Mouse (Mus musculus) fibroblast of lung, adult 2 months (primary cell): ENCODE results near the gene Slco2a1.

ENCODE experiments used
- DNase-seq: peaks from one replicate; pipeline ENCODE4 v3.0.0-alpha.2; 2011; ENCODE audit warnings: low read depth

Gene Slco2a1

DNA sequence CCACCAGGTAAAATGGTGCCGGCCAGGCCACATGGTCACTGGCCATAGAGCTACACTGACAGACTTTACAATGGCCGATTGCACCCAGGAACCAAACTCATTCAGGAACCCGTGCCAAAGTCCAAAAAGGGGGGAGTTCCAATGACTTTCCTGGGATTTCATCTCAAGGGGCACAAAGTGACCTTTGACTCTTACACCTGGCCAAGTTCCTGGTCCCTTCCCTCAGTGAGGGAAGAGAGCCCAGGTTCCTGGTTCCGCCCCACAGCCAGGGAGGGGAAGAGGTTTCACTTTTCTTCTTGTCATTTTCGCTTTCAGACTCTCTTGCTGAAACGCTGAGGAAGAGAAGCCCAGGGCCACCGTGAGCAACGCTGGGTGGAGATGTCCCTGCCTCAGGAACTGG, at the start of gene Slco2a1:
Gene Slco2a1 (plus strand): TSS at position 251 of the 400 bp plus-strand sequence.
- no peak for DNase-seq

DNA sequence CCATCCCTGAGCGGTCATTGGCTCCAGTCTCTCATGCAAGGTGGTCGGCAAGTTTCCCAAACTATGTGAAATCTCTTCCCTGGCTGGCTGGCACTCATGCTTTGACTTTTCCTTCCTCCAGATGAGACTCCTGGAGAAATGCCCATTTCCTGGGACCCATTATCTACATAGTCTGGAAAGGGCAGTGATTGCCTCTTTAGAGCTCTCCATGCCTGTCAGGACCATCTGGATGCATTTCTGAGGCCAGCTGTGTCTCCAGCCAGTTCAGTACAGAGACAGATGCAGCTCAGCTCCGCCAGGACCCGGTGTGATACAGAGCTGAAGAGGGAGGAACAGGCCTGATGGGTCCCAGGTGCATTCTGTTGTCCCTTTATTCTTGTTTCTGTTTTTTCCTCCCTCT, 46.3 kb upstream of the Slco2a1 start:
- DNase-seq: no peak

DNA sequence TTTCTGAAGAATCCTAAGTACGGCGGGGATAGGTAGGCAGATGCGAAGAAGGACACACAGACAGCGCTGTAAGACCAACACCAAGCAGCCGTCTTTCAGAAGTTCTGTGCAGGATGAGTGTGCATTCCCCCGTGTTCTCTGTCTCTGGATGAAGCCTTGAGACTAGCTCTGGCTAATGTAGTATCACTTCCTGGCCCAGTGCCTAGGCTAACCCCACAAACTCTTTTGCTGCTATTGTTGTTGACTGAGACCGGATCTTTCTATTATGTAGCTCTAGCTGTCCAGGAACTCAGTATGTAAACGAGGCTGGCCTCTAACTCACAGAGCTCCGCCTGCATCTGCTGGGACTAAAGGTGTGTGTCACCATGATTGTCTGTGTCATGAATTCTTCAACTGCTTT, 43.6 kb upstream of the Slco2a1 start:
- DNase-seq: no peak

DNA sequence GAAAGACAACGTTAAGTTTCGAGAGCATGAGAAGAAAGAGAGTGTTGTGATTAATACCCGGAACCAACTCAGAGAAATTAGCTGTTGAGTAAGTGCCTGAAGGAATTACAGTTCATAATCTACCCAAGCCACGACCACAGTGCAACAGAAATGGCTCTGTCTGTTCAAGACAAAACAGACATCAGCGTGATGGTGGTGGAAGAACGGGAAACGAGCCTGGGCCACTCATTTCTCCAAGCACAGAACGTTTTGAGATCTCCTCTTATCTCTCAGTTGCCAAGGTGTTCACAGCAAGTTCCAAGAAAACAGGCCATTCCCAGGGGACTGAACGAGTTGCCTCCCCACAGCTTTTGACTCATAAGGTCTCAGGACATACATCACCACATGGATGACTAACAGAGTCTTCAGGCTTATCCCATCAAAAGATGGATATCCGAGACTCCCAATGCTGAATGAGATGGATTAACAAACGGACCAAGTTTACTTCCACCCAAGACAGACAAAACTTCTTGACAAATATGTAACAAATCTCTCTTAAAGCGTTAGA, 42.0 kb upstream of the Slco2a1 start:
- DNase-seq: peak; percentile 5

DNA sequence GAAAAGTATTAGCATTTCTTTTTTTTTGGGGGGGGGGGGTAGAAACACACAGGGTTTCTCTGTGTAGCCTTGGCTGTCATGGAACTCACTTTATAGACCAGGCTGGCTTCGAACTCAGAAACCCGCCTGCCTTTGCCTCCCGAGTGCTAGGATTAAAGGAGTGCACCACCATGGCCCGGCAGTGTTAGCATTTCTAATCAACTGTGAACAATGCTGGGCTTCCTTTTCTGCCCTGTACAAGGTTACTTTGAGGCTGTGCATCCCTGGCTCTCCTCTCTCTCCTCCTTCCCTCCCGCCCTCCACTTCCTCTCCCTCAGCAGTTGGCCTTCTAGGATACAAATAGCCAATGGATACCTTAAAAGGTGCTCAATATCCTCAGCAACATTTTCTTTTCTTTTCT, 39.8 kb upstream of the Slco2a1 start:
- DNase-seq: no peak

DNA sequence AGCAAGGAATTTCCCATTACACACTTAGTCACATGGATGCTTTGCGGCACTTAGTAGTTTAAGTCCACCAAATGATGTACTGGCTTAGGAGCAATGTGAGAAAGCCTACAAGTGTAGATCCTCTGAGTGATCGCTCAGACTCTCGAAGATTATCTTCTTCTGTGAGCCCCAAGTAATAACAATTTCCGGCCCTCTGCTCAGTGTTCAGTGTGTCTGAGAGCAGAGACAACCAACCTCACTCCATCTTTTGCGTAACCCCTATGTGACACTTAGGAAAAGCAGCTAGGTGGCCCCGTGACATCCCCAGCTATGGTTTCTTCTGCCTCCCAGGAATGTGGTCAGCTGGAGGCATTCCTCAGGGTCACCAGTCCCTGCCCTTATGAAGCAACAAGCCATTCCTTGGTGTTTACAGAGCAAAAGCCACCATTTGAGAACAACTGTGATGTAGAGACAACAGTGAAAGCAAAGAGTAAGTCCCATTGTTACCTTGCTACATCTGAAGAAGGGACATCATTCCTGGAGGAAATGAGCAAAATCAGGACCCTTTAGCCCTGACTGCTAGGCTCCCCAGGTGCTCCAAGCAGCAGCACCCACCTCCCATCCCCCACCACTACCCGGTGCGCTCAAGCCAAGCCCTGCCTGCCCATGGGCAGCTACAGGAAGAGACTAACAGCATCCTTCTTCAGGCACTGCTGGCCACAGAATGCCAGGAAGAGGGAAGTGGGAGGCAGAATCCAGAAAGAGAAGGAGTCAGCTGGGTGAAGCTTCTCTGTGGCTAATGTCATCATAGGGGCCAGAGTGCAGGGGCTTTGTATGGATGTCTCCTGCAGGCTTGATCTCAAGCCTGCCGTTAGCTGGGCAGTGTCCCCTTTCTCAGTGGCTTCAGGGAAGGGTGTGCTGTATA, 37.2 kb upstream of the Slco2a1 start:
- DNase-seq: no peak

DNA sequence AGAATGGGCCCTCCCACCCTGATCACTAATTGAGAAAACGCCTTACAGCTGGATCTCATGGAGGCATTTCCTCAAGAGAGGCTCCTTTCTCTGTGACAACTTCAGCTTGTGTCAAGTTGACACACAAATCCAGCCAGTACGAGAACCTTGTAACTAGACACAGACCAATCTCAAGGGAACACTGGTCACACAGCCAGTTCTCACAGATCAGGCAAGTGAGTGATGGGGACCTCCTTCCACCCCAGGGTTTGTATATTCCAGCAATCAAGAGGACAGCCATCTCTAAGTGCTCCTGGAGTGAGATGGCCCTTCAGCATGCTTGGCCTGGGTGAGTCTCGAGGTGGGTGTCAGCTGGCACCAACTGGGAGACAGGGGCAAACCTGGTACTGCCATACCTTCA, 32.6 kb upstream of the Slco2a1 start:
- no peak for DNase-seq

DNA sequence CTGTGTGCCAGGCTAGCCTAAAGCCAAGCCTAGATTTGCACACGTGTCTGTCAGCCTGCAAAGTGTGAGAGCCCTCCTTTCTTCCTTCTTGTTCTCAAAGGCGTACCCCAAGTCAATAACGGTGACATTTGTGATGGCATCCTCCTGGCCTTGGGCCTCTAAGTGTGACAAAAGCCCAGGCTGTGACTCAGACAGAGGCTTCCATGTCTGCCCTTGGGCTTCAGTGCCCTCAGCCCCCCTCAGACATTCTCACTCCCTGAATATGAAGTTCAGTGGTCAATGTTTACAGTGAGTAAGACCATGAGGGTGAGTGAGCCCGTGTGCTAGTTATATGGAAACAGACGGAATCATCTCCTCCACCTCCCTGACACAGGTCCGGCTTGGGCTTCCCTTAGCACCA, 29.8 kb upstream of the Slco2a1 start:
- no peak for DNase-seq

DNA sequence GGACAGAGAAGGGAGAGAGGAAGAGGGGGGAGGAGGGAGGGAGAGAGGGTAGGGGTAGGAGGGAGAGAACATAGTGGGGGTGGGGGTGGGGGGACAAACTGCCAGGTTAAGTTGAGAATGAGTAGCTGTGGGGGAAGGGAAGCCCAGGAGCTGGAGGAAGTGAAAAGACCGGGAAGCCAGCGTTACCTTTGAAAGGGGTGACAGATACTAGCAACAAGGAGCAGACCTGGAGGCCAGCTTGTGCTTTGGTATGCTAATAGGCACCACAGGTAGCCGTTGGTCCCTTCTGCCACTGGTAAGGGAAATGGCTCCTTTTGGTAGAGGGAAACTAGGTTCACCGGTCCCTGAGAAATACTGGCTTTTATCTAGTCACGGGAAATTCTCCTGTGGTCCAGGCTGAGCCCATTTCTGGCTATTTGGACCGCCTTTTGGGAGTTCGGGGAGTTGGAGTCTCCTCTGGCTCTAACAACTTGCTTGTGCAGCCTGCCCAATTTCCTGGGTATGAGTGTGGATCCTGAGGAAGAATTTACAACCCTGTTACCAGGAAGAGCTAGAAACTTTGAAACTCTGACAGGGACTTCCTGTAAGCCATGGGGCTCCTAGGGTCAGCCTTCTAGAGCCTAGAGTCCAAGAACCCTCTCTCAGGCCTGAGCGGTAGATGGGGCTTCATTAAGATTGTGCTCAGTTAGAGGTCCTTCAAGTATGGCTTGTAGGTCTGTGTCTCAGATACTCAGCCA, 27.0 kb upstream of the Slco2a1 start:
- no peak for DNase-seq

DNA sequence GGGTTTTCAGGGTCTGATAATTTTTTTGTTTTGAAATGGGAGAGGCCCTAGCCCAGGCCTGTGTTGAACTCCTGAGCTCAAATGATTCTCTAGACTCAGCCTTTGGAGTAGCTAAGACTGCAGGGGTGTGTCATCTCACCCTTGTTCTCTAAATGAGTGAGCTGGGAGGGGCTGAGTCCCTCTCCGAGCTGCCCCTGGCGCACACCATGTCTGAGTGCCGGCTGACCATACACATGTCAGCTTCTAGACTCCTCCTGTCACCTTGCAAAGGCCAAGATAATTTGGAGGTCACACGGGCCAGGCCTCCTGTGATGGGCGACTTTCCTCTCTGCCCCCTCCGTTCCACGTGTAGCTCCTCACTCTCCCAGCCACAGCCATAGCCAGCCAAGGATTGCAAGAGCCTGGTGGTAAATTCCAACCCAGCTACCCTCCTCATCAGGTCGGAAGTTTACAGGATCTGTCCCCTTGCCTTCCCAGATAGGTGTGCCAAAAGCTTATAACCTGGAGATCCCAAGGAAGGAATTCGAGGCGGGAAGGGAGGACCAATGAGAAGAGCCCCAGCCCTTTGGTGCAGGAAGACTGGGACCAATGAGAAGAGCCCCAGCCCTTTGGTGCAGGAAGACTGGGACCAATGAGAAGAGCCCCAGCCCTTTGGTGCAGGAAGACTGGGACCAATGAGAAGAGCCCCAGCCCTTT, 26.3 kb upstream of the Slco2a1 start:
- DNase-seq: no peak

DNA sequence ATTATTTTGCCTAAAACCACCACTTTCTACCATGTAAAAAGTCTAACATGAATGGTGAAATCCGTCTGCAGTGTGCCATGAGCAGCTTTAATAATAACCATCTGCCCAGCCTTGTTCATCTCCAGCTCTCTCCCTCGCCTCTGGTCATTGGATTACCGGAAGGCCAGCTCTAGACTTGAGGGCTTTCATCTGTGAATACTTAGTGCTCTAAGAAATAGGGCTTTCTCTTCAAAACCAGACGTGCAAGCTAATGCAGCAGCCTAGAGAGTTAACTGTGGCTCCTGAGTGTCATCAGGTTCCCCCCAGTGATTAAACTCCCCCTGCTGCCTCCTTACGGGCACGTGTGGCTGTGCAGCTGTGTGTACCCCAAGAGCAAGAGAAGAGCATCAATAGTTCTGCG, 25.2 kb upstream of the Slco2a1 start:
- DNase-seq: no peak

DNA sequence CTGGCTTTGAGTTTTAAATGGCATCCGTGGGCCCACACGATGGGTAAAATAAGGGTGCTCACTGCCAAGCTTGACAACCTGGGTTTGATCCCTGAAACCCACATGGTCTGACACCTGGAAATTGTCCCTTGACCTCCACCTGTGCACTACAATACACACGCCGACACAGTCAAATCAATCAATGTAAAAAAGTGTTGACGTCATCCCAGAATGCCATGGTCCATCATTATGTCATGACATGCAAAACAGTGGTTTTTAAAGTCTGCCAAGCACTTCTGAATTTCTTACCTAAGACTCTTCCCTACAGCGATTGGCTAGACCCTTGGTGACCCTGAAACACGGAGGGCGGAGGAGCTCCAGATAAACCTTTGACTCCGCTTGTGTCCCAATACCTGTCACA, 23.9 kb upstream of the Slco2a1 start:
- no peak for DNase-seq

DNA sequence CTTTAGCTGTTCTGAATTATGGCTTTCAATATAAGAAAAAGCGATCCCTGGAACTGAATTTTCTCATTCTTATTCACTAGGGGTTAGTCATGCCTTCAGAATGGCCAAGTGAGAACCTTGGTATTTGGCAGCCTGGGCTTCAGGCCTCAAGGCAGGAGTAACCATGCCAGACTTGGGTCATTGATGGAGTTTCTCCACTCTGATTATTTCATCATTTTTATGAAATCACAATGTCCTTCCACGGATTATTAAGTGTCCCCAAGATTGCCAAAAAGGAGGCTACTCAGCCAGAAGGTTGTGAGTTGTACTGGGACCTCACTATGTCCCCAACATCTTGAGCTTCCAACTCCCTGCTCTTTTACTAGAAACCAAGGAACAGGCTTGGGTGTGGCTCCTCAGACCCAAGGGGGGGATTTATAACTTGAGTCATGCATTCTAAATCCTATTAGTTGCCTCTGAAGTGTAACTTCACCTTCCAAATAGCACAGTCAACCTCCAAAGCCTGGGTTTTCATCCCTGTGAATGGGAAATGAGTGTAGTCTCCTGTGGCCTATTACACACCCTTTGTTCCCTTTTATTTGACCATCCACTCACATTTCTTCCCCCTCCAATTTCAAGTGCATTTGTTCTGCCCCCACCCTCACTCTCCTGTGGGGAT, 16.0 kb upstream of the Slco2a1 start:
- peak; percentile 73 for DNase-seq

DNA sequence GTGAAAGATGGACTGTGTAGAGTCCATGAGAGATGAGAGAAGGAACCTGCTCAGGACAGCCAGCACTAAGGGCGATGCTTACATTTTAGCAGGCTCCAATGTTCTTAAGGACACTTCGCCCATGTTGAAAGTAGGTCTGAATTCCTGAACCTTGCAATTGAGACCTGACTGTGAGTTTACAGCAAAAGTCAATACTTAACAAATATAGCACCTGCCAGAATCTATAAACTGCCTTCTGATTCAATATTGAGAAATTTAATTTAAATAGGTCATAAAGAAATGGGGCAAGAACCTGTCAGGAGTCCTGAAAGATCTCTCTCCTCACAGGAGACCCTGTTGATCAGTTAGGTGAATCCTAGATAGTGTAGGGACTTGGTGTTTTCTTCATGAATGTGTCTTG, 12.6 kb upstream of the Slco2a1 start:
- no peak for DNase-seq

DNA sequence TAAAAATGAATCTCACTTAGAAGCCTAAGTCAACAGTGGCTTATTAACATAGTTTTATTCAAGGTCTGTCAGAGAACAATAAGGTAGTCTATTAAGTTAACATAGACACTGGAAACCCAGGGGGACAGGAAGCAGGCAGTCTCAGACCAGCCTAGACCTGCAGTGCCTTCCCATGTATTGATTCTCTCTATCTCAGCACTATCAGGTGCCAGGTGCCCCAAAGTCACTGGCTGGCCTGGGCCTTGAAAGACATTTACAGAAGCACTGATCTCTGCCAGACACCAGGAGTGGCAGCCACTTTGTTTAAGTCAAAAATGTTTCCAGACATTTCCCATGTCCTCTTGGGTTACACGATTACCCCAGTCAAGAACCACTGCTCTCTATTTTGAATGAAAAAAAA, 11.4 kb upstream of the Slco2a1 start:
- DNase-seq: no peak

DNA sequence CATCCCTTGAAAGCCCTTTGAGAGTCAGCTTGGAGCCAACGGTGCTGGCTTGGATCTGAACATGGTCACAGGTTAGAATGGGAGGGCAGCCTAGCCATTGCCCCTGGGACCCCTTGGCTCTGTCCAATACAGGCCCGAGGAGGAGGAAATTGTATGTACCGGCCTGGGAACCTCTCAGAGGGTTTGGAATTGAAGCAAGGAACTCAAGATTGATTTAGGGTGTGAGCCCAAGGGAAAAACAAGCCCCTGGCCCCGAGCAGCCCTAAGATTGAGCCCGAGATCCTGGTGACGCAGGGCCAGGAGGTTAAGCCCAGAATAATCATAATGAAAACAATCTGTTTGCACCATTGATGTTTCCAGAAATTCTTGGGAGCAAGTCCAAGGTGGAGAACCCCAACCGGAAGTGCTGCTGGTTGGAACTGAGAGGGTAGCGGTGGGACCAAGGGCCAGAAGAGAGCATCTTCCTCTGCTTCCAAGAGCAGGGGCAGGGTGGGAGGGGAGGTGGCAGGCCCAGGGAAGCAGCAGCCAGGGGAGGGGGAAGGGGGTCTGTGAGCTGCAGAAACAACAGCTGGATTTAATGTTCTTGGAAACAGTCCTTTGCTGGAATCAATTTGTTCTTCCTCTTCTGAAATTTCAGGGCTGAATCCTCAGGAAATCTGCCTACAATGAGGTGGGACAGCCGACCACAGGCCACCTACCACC, 10.6 kb upstream of the Slco2a1 start:
- peak; percentile 73 for DNase-seq

DNA sequence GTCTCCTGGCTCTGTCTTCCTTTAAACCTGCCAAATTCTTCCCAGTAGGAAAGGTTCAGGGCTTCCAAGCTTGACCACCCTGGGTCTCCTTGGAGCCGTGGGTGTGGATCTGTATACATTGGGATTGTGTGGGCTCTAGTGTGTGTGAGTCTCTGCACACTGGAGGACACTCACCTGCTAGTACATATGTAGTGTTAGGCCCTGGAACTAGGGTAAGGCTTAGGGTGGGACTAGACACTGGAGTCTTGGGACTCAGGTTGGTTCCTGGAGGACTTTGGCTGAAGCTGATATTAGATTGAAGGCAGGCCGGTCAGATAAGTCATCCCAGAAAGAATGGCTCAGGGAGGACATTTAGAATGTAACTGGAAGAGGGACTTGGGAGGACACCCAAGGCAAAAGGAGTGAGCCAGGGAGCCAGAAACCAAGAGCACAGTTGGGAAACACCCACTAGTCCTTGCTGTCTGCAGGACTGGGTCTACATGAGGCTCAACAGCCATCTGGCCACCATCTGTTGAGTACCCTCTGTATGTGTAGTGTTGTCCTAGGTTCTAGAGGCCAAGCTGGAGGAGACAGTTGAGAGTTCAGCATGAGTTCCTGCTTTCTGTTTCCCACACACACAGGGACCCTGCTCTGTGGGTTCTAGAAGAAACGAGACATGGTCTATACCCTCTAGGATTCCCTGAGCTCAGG, 9.4 kb upstream of the Slco2a1 start:
- DNase-seq: no peak

DNA sequence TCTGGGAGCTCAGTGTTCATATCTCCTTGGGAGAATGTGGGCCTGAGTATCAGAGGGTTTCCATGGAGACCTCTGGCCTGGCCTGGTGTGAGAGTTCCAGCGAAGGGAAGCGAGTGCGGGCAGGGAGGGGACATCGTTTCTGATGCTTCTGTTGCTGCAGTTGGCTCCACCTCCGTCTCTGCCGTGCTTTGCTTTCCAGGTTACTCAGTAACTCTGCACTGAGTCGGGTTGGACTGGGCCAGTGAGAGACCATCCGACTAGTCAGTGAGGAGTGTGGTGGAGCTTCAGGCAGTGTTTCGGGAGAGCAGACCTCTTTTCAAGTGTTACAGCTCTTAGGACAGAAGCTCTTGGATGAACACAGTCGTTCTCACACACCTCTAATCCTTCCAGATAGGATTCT, 8.6 kb upstream of the Slco2a1 start:
- no peak for DNase-seq

DNA sequence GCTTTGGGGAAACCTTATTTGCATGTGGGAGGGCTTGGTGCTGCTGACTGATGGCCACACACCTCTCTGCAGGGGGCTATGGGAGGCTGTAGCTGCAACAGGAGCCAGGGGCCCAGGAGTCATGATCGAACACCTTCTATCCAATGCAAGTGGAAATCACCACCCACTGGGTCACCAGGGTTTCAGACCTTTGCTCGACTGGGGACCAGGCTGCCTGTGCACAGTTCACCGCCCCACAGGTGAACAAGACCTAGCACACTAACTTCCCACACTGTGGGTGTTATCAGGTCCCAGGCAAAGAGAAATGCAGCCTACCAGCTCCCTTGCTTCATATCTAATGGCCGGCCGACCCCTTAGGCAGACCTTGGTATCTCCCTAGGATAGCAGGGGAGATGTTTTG, 8.1 kb upstream of the Slco2a1 start:
- DNase-seq: no peak

DNA sequence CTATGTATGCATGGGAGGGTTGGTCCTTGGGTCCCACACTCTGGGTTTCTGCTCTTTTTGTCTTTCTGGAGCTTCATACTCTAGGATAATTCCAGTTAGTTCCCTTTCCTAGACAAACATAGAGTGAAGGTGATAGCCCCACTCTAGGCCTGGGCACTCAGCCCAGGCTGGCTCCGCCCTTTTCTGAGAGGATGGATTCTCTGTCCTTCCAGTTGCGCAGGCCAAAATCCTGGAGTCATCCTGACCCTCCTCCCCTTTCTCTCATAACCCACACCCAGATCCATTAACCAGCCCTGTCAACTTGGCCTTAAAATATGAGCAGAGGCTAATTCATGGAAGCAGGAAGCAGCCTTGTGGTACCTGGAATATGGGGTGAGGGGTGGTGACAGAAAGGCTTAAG, 6.7 kb upstream of the Slco2a1 start:
- DNase-seq: no peak

DNA sequence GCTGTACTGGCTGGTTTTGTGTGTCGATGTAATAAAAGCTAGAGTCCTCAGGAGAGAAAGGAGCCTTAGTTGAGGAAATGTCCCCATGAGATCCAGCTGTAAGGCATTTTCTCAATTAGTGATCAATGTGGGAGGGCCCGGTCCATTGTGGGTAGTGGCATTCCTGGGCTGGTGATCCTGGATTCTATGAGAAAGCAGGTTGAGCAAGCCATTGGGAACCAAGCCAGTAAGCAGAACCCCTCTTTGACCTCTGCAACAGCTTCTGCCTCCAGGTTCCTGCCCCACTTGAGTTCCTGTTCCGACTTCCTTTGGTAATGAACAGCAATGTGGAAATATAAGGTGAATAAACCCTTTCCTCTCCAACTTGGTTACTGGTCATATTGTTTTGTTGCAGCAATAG, 6.1 kb upstream of the Slco2a1 start:
- no peak for DNase-seq
